Mouse (Mus musculus) granulocyte monocyte progenitor cell, adult 5-6 weeks (primary cell): ENCODE results near the gene Clps. TPM values are rescaled to one million over a fixed set of nuclear protein-coding genes. Genes with fewer than 3 reads are reported as not detected.
"Not testable (repeated sequence)": the region's sequence is repeated elsewhere in the genome, so short reads cannot be mapped to it uniquely, and the experiment has no call there.

Source experiments
- ATAC-seq: replicated peaks from 2 replicates; pipeline ENCODE4 v1.8.0; 2016; ENCODE audit warnings: mild to moderate bottlenecking, moderate TSS enrichment, inconsistent platforms; ENCODE audit not compliant: poor library complexity, severe bottlenecking
- total RNA-seq, 2 experiments: library from RNA; stranded (forward) in 1 of 2; stranded (reverse) in 1 of 2; fragments of 200-712, 200-1000 nt in 1 of 2; fragments of >200 nt in 1 of 2; fragmentation: Nextera tagmentation in 1 of 2; gene quantifications; 2 replicates each; pipeline ENCODE4 v1.2.3; 2014 to 2017

Clps gene
- total RNA-seq, 2 experiments from 2014 or later, result not detected

DNA sequence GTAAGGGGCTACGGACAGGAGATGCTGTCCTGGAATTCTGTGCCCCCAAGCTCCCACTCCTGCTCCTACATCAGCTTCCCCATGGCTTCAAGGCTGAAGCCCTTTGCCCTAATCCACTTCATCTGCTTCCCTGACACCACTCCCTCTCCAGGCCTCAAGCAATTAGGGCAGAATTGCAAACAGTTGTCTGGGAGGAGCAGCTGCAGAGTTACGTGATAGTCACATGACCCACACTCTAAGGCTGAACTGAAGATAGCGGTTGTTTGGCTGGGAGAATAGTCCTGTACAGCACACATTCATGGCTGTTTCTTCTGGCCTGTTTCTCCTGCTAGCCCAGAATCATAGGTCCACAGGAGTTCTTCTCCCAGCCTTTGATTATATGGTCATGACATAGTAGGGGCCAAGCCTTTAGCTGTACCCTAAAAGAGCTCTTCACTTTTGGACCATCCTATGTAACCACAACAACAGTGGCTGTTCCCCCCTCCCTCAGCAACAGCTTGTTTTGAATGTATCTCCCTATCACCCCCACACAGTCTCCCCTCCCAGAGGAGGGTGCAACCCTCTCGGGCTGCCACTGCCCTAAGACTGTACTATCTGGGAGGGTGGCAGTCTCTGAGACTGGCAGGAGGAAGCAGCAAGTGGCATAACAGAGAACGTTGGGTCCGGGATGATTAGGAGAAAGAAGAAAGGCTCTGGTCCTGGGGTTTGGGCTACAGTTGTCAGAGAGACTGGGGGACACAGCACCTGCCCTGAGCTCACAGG, 3.8 kb downstream of the Clps start:
- no peak for ATAC-seq

DNA sequence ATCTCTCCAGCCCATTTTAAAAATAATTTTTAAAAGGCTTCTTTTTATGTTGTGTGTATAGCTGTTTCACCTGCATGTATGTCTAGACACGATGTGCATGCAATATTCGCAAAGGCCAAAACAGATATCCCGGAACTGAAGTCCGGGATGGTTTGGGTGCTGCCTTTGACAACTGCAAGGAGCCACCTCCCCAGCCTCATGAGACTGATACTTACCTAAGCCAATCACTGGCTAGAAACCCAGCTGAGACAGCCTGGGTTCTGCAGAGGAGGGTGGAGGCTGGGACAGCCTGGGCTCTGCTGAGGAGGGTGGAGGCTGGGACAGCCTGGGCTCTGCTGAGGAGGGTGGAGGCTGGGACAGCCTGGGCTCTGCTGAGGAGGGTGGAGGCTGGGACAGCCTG, 6.5 kb downstream of the Clps start:
- not testable (repeated sequence) for ATAC-seq

GRCm38 (mm10) chr17:28553040-28553793, 7.3 kb downstream of the Clps start:
- peak; percentile 85 for ATAC-seq

DNA sequence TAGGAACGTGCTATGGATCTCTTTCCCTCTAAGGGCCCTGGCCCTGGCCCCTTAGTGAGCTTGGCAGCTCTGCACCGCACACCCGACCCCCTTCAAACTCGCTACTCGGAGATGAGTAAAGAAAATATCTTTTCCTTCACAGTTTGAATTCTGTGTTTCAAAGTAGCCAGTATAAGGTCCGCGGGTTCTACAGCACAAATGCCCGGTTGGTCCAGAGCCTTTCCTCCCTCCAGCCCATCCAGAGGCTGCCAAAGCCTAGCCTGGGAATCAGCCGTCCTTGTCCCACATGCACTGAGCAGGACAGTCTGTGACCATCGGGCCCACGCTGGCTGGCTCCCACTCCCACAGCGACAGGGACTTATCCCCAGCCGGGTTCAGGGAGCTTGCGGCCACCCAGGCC, 11.5 kb downstream of the Clps start, which contains the start of gene Clpsl2:
Gene Clpsl2, plus strand, starts transcription at position 301 of the 400 bp plus-strand sequence.
- no peak for ATAC-seq

- no peak for ATAC-seq
Measured at GRCm38 (mm10) chr17:28548550-28548949, 12.0 kb downstream of the Clps start.

- no peak for ATAC-seq
Measured at GRCm38 (mm10) chr17:28546925-28547324, 13.6 kb downstream of the Clps start.

- no peak for ATAC-seq
Measured at GRCm38 (mm10) chr17:28537881-28538280, 22.7 kb downstream of the Clps start.

DNA sequence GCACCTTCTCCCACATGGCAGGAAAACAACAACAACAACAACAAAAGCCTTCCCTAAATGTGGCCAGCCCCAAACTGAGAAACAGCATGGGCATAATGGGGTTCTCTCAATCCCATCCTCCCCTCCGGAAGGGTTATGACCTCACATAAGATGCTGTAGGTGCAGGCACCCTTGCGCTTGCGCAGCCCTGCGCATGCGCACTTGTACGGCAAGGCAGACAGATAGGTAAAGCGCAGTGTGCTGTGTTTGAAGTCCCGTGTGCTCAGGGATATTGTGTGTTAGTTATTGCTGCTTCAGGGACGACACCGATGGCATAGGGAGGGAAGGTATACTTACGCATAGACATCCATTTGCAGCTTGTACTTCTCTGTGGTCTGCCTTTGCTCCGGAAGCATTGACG, 27.2 kb downstream of the Clps start:
- no peak for ATAC-seq

- ATAC-seq, result peak; percentile 67
Measured at GRCm38 (mm10) chr17:28532557-28532956, 28.0 kb downstream of the Clps start.

DNA sequence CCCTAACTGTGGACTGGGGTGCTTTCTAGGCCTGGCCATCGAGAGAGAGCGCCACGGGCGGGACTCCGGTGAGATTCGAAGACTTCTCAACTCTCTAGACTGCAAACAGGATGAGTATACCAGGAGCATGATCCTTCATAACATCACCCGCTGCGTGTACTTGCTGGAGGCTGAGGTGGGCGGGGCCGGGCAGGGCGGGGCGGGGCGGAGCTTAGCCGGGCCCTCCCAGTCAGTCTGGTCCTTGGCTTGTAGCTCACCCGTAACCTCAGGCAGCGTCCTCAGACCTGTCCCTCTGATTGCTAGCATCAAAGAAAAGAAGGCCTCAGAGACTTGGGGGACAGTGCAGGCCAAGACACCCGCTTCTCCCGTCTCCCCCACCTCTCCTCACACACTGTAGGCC, 28.6 kb downstream of the Clps start:
- ATAC-seq, result peak; percentile 47; the same call in 1 of the 2 replicates

- ATAC-seq, result no peak
Measured at GRCm38 (mm10) chr17:28530506-28530905, 30.1 kb downstream of the Clps start, which contains the start of gene Armc12. Armc12 (plus strand) TSS chr17:28530806.

DNA sequence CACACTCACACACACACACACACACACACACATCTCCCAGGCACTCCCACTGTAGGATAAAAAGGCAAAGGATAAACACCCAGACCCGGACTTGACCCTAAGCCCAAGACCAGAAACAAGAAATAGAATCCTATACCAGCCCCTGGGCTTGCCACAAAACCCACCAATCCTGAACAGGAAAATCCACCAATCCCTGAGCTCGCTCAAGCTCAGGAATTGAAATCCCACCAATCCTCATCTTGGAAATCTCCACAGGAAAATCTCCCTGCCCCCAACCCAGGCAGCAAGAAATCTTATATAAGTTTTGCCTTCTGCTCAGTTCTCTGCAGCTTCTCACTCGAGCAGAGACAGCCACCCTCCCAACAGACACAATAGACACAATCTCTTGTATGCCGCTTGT, 31.4 kb downstream of the Clps start:
- ATAC-seq, result no peak

DNA sequence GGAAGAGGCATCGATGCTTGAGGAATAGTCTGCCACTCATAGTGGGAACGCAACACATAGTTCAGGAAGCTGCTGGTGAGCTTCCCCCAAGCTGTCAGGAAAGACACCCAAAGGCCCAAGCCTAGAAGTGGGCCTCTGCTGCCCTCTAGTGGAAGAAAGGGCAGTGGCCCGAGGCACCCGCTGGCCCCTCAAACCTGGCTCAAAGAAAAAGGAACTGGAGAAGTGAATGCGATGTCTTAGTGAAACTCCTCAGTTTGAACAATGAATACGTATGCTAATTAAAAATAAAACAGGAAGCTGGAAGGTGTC, 32.6 kb downstream of the Clps start:
- peak; percentile 49 for ATAC-seq

- ATAC-seq, result no peak
Measured at GRCm38 (mm10) chr17:28527184-28528042, 33.2 kb downstream of the Clps start.

GRCm38 (mm10) chr17:28524831-28525430, 35.6 kb downstream of the Clps start:
- ATAC-seq, result no peak

DNA sequence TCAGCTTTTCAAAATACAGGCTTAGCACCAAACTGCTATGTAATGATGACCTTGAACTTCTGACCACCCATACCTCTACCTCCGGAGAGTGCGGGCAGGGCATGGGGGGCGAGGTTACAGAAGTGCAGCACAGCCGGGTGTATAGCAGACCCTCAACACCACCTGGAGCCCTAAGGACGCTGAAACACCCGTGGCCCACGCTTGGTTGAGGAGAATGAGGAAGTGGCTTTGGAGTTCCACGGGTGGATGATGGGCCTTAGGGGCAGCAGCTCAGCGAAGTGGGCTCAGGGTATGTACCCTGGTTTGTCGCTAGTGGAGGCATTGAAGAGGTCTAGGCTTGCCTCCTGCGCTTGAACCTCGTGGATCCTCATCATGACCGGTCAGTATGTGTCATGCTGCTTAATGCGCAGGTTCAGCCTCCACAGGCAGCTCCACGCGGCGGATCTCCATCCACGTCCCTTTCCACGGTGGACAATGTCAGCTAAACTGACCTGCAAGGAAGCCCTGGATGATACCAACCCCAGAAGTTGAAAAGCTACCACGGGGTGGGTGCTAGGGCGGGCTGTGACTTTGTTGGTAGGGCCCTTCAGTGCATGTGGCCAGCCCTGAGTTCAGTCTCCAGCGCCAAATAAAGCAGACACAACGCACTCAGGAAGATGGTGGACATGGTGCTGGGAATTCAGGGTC, 36.4 kb downstream of the Clps start:
- ATAC-seq, result no peak

- ATAC-seq, result no peak
Measured at GRCm38 (mm10) chr17:28523355-28524008, 37.1 kb downstream of the Clps start.

GRCm38 (mm10) chr17:28522623-28523354, 37.8 kb downstream of the Clps start:
- peak; percentile 54 for ATAC-seq

DNA sequence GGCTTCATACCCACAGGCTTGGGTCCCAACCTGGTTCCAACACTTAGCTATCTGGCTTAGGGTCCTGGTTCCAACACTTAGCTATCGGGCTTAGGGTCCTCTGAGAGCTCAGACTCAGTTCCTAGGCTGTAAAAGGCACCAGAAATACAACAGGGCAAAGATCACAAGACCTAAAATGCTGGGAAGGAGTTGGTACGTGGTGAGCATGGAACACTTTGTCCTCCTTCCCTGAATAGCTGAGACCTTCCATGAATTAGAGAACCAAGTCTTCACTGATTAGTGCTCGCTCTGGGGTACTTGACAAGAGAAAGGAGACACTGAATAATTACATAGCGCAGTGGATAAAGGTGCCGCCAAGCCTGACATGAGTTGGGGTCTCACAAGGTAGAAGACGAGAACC, 38.6 kb downstream of the Clps start:
- ATAC-seq, result no peak
